Mouse (Mus musculus): ENCODE measurements around the gene Enpp6. TPM values are rescaled to one million over a fixed set of nuclear protein-coding genes. Genes with fewer than 3 reads are reported as not detected.
"Not testable (repeated sequence)": the region's sequence is repeated elsewhere in the genome, so short reads cannot be mapped to it uniquely, and the experiment has no call there.

Gene Enpp6
- polyA plus RNA-seq, 1 experiment from 2014 or later: 1.3 TPM

DNA sequence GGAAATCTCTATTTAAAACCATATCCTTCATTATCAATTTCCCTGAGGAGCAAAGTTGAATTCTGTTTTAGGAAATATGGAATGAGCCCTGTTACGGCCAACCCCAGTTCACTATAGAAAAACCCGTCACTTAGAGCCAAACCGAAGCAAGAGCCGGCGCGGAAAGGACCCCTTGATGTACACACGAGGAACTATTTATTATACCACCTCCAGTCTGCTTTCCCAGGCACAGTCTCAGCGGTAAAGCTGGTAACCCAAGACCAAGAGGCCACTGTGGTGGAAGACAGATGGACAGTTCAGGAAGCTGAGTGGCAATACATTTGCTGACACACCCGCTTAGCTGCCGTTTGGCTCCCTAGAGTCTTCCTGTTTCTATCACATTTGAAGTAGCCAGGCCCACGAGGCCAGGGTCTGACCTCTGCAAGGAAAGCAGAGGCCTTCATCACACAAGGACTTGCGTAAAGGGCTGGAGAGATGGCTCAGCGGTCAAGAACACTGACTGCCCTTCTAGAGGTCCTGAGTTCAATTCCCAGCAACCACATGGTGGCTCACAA, 21.6 kb downstream of the Enpp6 start:
- Histone ChIP-seq H3K4me3 (no peak overlapping the region), H3K27ac (no peak overlapping the region), H3K9me3 (no peaks in the 10 kb centered on the region), H3K27me3 (ENCODE audit: insufficient read depth, poor library complexity, severe bottlenecking) (no peaks in the 10 kb centered on the region), H3K36me3 (no peaks in the 10 kb centered on the region), H3K4me1 (no peaks in the 10 kb centered on the region)
- 82% methylated on average over 13 of the region's 13 CpGs for WGBS
- no peak for DNase-seq (ENCODE audit: low spot score)

DNA sequence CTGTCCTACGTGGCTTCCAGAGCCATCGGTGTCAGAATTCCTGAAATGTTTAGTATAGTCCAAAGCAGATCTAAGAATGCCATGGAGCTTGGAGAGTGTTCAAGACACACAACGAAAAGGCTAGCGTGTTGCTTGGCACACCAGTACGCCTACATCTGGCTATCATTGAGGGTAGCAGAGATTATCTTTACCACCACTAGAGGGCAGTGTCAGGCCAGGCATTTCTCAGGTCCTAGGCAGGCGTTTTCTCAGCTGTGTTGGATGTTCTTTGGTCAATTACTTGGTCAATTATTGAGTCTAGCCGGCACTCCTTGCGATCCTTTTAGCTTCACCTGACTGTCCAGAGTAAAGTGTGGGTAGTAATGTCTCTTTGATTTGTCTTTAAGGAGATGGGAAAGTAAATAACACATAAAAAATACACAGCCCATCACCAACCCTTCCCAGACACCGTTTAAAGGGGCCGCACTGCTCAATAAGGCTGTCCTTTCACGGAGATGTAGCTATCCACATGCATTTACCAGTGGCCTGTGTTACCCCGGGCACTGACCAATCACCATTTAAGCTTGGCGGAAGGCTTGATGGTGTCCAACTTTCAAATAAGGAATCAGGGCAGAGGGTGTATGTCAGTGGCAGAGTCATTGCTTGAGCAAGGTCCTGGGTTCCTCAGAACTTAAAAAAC, 29.7 kb downstream of the Enpp6 start:
- Histone ChIP-seq H3K4me3 (no peak overlapping the region), H3K27ac (no peak overlapping the region), H3K27me3 (ENCODE audit: insufficient read depth, poor library complexity, severe bottlenecking) (peaks cover 28% of the 10 kb centered on the region), H3K36me3 (no peaks in the 10 kb centered on the region), H3K4me1 (no peaks in the 10 kb centered on the region), H3K9me3 (no peaks in the 10 kb centered on the region)
- peak; percentile 78 for DNase-seq (ENCODE audit: low spot score)
- WGBS: 49% methylated on average over 13 of the region's 13 CpGs

DNA sequence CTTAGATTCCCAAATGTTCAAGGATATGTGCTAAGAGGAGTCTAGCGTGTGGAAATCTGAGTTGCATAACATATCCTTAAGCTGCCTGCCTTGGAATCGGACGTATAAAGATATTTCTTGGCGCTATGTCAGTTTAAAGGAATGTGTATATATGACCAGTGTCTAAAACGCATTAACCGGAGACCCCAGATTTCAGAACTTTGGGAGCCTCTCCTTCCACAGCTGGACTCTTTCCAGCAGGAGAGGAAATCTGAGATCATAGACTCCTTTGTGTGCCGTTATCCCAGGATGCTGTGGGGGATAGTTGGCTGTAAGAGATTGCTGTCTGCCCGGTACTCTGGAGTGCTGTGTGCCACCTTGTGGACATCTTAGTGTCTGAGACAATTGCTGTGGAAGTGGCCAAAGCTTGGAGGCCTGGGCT, 34.5 kb downstream of the Enpp6 start:
- no peak overlapping the region for H3K27ac ChIP-seq
- no peak overlapping the region for H3K4me3 ChIP-seq
- no peaks in the 10 kb centered on the region for H3K9me3 ChIP-seq
- H3K4me1 ChIP-seq: peaks cover 7% of the 10 kb centered on the region
- peak; percentile 64 for DNase-seq (ENCODE audit: low spot score)
- H3K36me3 ChIP-seq: no peaks in the 10 kb centered on the region
- WGBS: 72% methylated on average over 8 of the region's 8 CpGs
- H3K27me3 ChIP-seq (ENCODE audit: insufficient read depth, poor library complexity, severe bottlenecking): peaks cover 24% of the 10 kb centered on the region

DNA sequence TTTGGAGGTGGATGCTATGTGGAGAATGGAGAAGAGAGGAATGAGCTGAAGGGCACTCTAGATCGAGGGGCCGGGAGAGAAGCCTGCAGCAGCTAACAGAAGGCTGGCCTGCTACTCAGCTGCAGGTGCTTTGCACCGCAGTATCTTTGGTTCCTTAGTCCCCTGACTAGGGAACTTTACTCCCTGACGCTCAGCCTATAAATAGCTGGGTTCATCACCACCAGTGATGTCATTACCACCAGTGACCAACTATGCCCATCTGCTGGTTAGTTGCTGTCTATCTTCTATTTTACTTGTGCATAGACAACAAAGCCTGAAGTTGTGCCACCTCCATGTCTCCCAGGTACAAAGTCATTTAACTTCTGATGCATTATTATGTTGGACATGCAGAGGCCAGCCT, 37.9 kb downstream of the Enpp6 start:
- H3K27ac ChIP-seq: no peak overlapping the region
- peaks cover 10% of the 10 kb centered on the region; the same call in 1 of the 2 replicates for H3K27me3 ChIP-seq (ENCODE audit: insufficient read depth, poor library complexity, severe bottlenecking)
- H3K4me3 ChIP-seq: no peak overlapping the region
- no peaks in the 10 kb centered on the region for H3K36me3 ChIP-seq
- H3K4me1 ChIP-seq: peaks cover 16% of the 10 kb centered on the region
- H3K9me3 ChIP-seq: no peaks in the 10 kb centered on the region
- peak; percentile 42 for DNase-seq (ENCODE audit: low spot score)
- WGBS: 60% methylated on average over 4 of the region's 4 CpGs

DNA sequence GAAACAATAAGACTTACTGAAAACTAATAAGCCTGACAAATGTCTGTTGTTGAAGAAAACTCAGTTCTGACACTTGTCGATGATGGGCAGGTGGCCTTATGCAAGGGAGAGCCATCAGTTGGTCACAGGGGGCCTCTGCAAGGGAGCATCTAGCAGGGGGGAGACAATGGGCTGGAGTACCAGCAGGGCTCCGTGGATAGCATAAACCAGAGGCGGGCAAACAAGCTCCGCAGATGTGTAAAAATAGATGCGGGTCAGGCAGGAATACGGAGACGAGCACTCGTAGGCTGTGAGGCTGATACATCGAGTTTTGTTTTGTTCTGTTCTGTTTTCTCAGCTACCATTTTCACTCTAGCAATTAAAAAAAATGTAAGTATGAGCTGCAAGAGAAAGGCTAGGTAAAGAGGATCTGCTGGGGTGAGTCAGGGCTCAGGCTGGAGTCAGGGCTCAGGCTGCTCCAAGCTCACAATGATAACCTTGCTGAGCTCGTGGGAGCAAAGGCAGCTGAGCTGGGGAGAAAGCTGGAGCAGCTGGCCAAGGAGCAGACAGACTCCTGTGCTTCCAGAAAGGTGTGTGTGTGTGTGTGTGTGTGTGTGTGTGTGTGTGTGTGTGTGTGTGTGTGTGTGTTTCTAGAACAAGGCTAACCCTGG, 40.3 kb downstream of the Enpp6 start:
- 52% methylated on average over 10 of the region's 10 CpGs for WGBS
- peak; percentile 76 for DNase-seq (ENCODE audit: low spot score)
- no peaks in the 10 kb centered on the region for H3K36me3 ChIP-seq
- H3K9me3 ChIP-seq: no peaks in the 10 kb centered on the region
- peaks cover 10% of the 10 kb centered on the region; the same call in 1 of the 2 replicates for H3K27me3 ChIP-seq (ENCODE audit: insufficient read depth, poor library complexity, severe bottlenecking)
- no peak overlapping the region for H3K4me3 ChIP-seq
- no peak overlapping the region for H3K27ac ChIP-seq
- H3K4me1 ChIP-seq: peaks cover 16% of the 10 kb centered on the region

DNA sequence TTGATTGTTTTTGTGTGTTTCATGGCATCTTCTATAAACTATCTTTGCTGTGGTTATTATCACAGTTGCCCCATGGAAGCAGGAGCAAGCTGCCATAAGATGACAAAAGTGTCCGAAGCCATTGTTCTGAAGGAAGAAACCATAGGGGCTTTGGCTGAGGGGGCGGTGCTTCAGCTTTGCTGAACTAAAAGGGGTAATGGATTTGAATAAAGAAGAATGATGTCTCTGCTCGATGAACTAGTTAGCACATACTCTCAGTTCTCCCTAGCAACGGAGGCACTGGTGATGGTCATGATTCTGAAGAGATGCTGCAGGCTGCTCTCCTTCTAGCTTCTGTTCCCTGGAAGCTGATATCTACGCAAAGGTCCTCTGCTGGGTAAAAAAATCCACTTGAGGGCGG, 41.8 kb downstream of the Enpp6 start:
- Histone ChIP-seq H3K27ac (no peak overlapping the region), H3K9me3 (no peaks in the 10 kb centered on the region), H3K36me3 (no peaks in the 10 kb centered on the region), H3K4me1 (peaks cover 16% of the 10 kb centered on the region), H3K27me3 (ENCODE audit: insufficient read depth, poor library complexity, severe bottlenecking) (peaks cover under 1% of the 10 kb centered on the region; the same call in 1 of the 2 replicates), H3K4me3 (no peak overlapping the region)
- DNase-seq (ENCODE audit: low spot score): peak; percentile 36
- 80% methylated on average over 6 of the region's 6 CpGs for WGBS

DNA sequence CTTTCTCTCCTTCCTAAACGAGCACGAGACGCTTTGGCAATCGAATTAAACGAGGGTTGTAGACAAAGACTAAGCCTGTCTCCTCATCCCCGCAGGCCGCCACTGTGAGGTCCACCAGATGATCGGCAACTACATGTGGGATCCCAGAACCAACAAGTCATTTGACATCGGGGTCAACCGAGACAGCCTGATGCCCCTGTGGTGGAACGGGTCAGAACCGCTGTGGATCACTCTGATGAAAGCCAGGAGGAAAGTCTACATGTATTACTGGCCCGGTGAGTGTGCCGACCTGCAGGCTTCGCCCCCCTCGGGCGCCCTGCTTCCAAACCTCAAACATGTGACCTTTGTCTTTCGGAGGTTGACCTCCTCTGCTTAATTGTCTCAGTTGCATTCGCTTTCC, 43.6 kb downstream of the Enpp6 start:
- Histone ChIP-seq H3K27me3 (ENCODE audit: insufficient read depth, poor library complexity, severe bottlenecking) (no peaks in the 10 kb centered on the region), H3K4me1 (peaks cover 9% of the 10 kb centered on the region; the same call in 1 of the 2 replicates), H3K27ac (no peak overlapping the region), H3K36me3 (no peaks in the 10 kb centered on the region), H3K4me3 (no peak overlapping the region), H3K9me3 (no peaks in the 10 kb centered on the region)
- peak; percentile 71 for DNase-seq (ENCODE audit: low spot score)
- 92% methylated on average over 19 of the region's 19 CpGs for WGBS

DNA sequence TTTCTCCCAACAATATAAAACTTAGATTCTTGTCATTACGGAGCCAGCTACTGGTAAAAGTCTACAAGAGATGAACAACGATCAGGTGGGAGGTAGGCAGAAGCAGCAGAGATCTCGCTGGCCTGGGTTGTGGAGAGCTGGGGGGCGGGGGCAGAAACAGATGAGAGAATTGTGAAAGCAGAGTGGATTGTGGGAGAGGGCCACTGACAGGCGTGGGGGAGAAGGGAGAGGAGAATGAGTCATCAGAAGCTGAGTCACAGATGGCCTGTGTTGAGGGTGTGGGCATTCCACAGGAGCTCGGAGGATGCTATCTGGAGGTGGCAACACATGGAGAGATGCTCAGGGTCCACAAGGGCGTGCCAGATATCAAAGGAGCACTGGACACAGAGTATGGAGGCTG, 45.4 kb downstream of the Enpp6 start:
- 0 out of 2 replicates have a peak, but pooled peaks cover 4% of the 10 kb centered on the region for H3K4me1 ChIP-seq
- H3K4me3 ChIP-seq: no peak overlapping the region
- no peaks in the 10 kb centered on the region for H3K27me3 ChIP-seq (ENCODE audit: insufficient read depth, poor library complexity, severe bottlenecking)
- peak; percentile 51 for DNase-seq (ENCODE audit: low spot score)
- no peaks in the 10 kb centered on the region for H3K36me3 ChIP-seq
- 70% methylated on average over 7 of the region's 7 CpGs for WGBS
- H3K27ac ChIP-seq: no peak overlapping the region
- no peaks in the 10 kb centered on the region for H3K9me3 ChIP-seq

DNA sequence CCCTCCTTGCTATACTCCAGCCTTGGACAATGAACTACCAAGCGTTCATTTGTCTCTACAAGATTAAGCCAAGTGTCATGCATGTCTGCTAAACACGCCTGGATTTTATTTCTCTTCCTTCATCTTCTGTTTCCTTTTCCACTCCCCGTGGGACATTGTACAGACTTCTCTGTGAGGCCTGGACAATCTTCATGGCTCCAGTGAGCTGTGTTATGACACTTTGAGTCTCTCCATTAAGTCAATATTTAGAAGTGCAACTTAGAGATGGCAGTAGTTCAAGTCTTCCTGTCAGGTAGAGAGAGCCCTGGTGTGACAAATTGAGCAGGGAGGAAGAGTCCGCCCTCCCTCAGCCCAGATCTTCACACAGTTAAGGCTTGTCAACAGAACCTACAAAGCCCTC, 47.3 kb downstream of the Enpp6 start:
- Histone ChIP-seq H3K36me3 (no peaks in the 10 kb centered on the region), H3K27me3 (ENCODE audit: insufficient read depth, poor library complexity, severe bottlenecking) (no peaks in the 10 kb centered on the region), H3K4me1 (no peaks in the 10 kb centered on the region), H3K9me3 (no peaks in the 10 kb centered on the region), H3K4me3 (no peak overlapping the region), H3K27ac (no peak overlapping the region)
- WGBS: 73% methylated on average over 4 of the region's 4 CpGs
- DNase-seq (ENCODE audit: low spot score): no peak

DNA sequence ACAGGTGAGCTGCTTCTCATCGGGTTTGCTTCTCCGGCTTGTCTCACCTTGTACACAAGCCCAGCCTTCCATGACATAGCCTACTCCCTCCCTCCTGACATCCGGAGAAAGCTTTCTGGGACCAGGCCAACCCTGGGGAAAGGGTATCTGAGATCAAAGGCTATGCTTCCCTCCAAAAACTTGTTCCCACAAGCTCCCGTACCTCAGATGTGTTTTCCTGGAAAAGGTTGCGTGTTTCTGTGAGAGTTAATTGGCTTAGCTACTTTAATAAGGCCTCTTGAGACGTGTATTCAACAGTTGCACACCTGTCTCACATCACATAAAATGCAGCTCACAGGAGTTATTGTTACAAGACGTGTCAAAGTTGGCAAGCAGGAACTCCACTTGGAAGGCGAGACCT, 49.8 kb downstream of the Enpp6 start:
- no peak for DNase-seq (ENCODE audit: low spot score)
- WGBS: 79% methylated on average over 8 of the region's 8 CpGs
- Histone ChIP-seq H3K4me1 (no peaks in the 10 kb centered on the region), H3K27me3 (ENCODE audit: insufficient read depth, poor library complexity, severe bottlenecking) (no peaks in the 10 kb centered on the region), H3K9me3 (no peaks in the 10 kb centered on the region), H3K4me3 (no peak overlapping the region), H3K27ac (no peak overlapping the region), H3K36me3 (no peaks in the 10 kb centered on the region)

DNA sequence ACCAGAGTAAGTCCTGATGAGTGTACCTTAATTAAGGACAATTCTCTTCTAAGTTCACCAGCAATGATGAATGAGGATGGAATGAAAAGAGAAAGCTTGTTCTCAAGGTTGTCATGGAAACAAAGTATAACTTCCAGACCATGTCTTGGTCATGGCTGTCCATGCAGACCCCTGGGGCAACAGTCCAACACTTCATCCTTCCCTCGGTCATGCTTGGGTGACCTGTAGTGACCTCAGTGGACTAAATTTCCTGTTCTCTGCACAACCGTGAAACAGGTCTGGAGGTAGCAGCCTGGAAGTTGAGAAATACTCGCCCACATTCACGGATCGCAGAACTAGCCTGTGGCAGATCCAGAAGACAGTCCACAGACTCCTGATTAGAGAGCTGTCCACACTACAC, 50.7 kb downstream of the Enpp6 start:
- no peak overlapping the region for H3K4me3 ChIP-seq
- WGBS: 66% methylated on average over 5 of the region's 5 CpGs
- no peak for DNase-seq (ENCODE audit: low spot score)

DNA sequence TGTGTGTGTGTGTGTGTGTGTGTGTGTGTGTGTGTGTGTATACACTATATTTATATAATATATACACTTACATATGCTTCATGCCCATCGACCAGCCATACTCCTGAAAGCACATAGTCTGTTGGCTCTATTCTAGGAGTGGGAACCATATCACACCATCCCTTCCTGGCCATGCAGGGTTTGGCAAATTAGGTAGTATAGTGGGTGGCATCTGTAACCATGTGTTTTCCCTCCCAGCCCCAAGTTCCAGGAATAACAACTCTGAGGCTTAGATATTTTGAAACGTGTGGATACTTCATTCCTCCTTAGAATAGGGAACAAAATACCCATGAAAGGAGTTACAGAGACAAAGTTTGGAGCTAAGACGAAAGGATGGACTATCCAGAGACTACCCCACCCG, 53.5 kb downstream of the Enpp6 start:
- WGBS: 84% methylated on average over 4 of the region's 4 CpGs
- H3K27ac ChIP-seq; H3K27me3 ChIP-seq (ENCODE audit: insufficient read depth, poor library complexity, severe bottlenecking); H3K9me3 ChIP-seq; H3K4me1 ChIP-seq; H3K4me3 ChIP-seq; H3K36me3 ChIP-seq; DNase-seq (ENCODE audit: low spot score): not testable (repeated sequence)

More for the DNA sequence above, 50.7 kb downstream of the Enpp6 start:
- H3K36me3 ChIP-seq: no peaks in the 10 kb centered on the region
- H3K4me1 ChIP-seq: no peaks in the 10 kb centered on the region
- H3K27ac ChIP-seq: no peak overlapping the region
- H3K9me3 ChIP-seq: no peaks in the 10 kb centered on the region
- no peaks in the 10 kb centered on the region for H3K27me3 ChIP-seq (ENCODE audit: insufficient read depth, poor library complexity, severe bottlenecking)

DNA sequence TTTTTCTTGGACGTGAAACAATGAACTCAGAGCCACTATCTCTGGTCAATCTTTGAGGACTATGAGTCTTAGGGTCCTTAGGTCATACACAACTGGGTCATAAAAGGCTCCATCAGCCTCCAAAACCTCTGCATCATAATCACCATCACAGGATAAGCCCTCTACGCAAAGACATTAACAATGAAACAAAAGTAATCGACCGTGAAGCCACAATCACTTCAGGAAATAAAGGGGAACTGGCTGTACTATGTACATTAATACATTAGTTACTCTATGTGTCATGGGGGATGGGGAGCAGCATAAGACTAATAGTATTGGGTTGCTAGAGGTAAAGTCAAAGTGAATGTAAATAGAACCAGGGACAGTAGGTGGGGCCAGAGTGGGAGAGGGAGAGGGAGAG, 59.7 kb downstream of the Enpp6 start:
- no peak for DNase-seq (ENCODE audit: low spot score)
- Histone ChIP-seq H3K27me3 (ENCODE audit: insufficient read depth, poor library complexity, severe bottlenecking) (no peaks in the 10 kb centered on the region), H3K4me3 (no peak overlapping the region), H3K4me1 (no peaks in the 10 kb centered on the region), H3K9me3 (no peaks in the 10 kb centered on the region), H3K27ac (no peak overlapping the region), H3K36me3 (no peaks in the 10 kb centered on the region)
- WGBS: 90% methylated on average over 4 of the region's 4 CpGs
